Mouse (Mus musculus) cortical plate, adult 2 months (tissue): ENCODE measurements around the gene Cnih4.

Source experiments
- CTCF ChIP-seq: fragments of 200-500 bp; IDR thresholded peaks from 2 replicates; pipeline ENCODE4 v1.5.1; 2011; ENCODE audit warnings: mild to moderate bottlenecking, control low read depth, low read length; ENCODE audit not compliant: insufficient read depth; ENCODE audit errors: extremely low read depth
- POLR2A ChIP-seq: fragments of 200-500 bp; IDR thresholded peaks from 2 replicates; pipeline ENCODE4 v1.6.1; 2011; ENCODE audit warnings: mild to moderate bottlenecking, low read length, control low read depth; ENCODE audit not compliant: insufficient read depth; ENCODE audit errors: extremely low read depth

DNA sequence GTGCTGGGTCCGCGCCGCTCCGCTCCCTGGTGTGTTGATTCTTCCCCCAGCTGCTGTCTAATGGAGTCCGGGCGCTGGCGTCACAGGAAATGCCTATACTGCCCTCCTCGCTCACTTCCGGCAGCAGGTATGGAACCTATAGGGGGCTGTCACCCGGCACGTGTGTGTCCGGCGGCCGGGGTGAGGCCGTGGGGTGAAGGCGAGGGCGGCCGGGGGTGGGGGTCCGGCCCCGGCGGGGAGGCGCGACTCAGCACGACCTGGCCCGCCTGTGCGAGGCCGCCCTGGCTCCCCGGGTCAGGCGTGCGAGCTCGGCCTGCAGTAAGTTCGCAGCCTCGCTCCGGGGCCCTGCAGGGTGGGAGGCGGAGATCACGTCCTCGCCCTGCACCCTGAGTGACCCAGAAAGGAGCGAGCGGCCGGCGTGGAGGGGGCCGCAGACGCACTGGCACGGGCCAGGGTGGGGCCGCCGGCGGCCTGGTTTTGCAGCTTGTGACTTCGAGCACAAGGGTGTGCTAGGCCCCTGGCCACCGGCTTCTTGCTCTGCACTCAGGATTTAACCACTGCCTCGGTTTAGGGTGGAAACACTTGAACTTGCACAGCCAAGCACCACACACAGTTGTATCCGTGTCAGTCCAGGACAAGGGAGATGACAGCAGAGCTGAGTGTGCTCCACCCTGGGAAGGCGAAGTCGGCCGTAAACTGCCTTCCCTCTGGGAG lies 67.6 kb downstream of the Cnih4 start, which contains the start of gene Wdr26:
- TF ChIP-seq CTCF (no peak), POLR2A (peak; percentile 88)
